Mouse (Mus musculus) ES-Bruce4 (cell line): ENCODE data around the gene Zfp335. TPM values are rescaled to one million over a fixed set of nuclear protein-coding genes. Genes with fewer than 3 reads are reported as not detected.
"Not testable (repeated sequence)": the region's sequence is repeated elsewhere in the genome, so short reads cannot be mapped to it uniquely, and the experiment has no call there.

ENCODE experiments used
- H3K27ac ChIP-seq: 2 replicates; pipeline ENCODE4 v1.5.1; 2012; ENCODE audit warnings: low read length, inconsistent platforms; ENCODE audit not compliant: insufficient read depth
- H3K27me3 ChIP-seq: 2 replicates; pipeline ENCODE4 v1.6.1; 2012; ENCODE audit warnings: mild to moderate bottlenecking, low read length, inconsistent platforms; ENCODE audit not compliant: control insufficient read depth, poor library complexity, insufficient read depth, severe bottlenecking
- H3K36me3 ChIP-seq: 2 replicates; pipeline ENCODE4 v1.6.1; 2012; ENCODE audit warnings: inconsistent platforms, mild to moderate bottlenecking, low read length, moderate library complexity; ENCODE audit not compliant: control insufficient read depth, poor library complexity, insufficient read depth, severe bottlenecking
- H3K4me1 ChIP-seq: one replicate; pipeline ENCODE4 v1.8.1; 2011; ENCODE audit warnings: low read length; ENCODE audit not compliant: control insufficient read depth, insufficient read depth
- H3K4me3 ChIP-seq: 2 replicates; pipeline ENCODE4 v1.5.1; 2011; ENCODE audit warnings: low read depth, mild to moderate bottlenecking, low read length
- H3K9ac ChIP-seq: 2 replicates; pipeline ENCODE4 v1.6.1; 2012; ENCODE audit warnings: low read depth, mild to moderate bottlenecking, inconsistent platforms; ENCODE audit not compliant: poor library complexity, severe bottlenecking
- H3K9me3 ChIP-seq: replicated peaks from 2 replicates; pipeline ENCODE4 v1.6.1; 2012; ENCODE audit warnings: mild to moderate bottlenecking, low read length, inconsistent platforms; ENCODE audit not compliant: control insufficient read depth, poor library complexity, insufficient read depth, severe bottlenecking
- CTCF ChIP-seq: IDR thresholded peaks from one replicate; pipeline ENCODE4 v1.8.1; 2011; ENCODE audit warnings: low read depth, low read length
- EP300 ChIP-seq: IDR thresholded peaks from 2 replicates; pipeline ENCODE4 v1.6.1; 2011; ENCODE audit warnings: low read depth, low read length; ENCODE audit not compliant: insufficient read depth
- POLR2A ChIP-seq: IDR thresholded peaks from one replicate; pipeline ENCODE4 v1.8.1; 2011; ENCODE audit warnings: low read length; ENCODE audit not compliant: insufficient read depth
- polyA plus RNA-seq: library from polyadenylated mRNA; stranded (reverse); fragments of >200 nt; gene quantifications from 2 replicates; pipeline ENCODE4 v1.2.4, GENCODE M21; 2011; ENCODE audit warnings: low read depth; ENCODE audit not compliant: missing spikeins, insufficient read depth, insufficient read length

Gene Zfp335
- polyA plus RNA-seq, 1 experiment, result 10.6 TPM

GRCm38 (mm10) chr2:164857842-164858553, 53.6 kb downstream of the Zfp335 start:
- TF ChIP-seq POLR2A (no peak), EP300 (peak; percentile 6; the same call in 1 of the 2 replicates)
- no peaks in the 10 kb centered on the region for H3K9me3 ChIP-seq
- peak overlapping the region; percentile 81 for H3K27ac ChIP-seq
- H3K27me3 ChIP-seq, result no peaks in the 10 kb centered on the region
- H3K36me3 ChIP-seq, result peaks cover 10% of the 10 kb centered on the region
- peak overlapping the region; percentile 69 for H3K4me3 ChIP-seq
- H3K4me1 ChIP-seq, result no peaks in the 10 kb centered on the region
- H3K9ac ChIP-seq, result peak overlapping the region; percentile 69

GRCm38 (mm10) chr2:164857101-164857821, 54.3 kb downstream of the Zfp335 start, which contains the start of gene Pltp:
Gene Pltp (minus strand): TSS chr2:164857711.
- Histone ChIP-seq H3K4me1 (no peaks in the 10 kb centered on the region), H3K27ac (peak within 1 kb of the TSS; percentile 81), H3K36me3 (peaks cover 16% of the 10 kb centered on the region), H3K9me3 (no peaks in the 10 kb centered on the region), H3K9ac (peak within 1 kb of the TSS; percentile 69), H3K4me3 (peak within 1 kb of the TSS; percentile 69), H3K27me3 (no peaks in the 10 kb centered on the region)
- TF ChIP-seq CTCF (no peak), EP300 (0 out of 2 replicates have a peak, but pooled peaks have one; percentile 16)

DNA sequence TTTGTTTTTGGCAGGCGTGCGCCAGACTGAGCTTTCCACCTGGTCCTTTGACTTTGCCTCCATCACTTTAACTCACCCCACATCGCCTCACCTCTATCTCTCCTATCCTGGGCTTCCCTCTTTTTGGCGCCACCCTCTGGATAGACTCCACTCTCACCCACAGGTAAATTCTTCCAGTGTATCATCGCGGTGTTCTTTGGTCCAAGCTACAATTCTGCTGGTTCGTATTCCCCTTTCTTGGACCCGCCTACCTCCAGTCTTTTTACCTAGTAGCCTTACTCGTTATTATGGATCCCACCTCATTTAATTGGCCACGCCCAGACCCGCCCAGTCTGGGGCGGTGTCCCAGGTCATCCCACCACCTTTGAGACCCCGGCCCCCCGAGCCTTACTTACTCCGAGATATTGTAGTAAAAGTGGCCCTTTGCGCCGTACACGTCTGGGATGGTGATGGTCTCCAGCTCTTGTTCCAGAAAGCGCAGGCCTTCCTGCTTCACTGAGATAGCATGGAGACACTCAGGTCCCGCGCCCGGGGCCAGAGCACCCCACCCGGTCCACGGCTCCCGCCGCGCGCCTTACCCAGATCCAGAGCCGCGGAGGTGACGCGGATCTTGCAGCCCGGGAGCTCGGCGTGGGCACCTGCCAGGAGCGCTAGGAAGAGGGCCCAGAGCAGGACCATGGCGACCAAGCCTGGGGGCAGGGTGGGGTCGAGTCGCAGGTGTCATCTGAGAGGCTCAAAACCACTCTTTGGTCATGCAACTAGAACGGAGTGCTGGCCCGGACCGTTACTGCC, 55.1 kb downstream of the Zfp335 start:
- no peaks in the 10 kb centered on the region for H3K9me3 ChIP-seq
- peak overlapping the region; percentile 69 for H3K9ac ChIP-seq
- TF ChIP-seq EP300 (peak; percentile 10; the same call in 1 of the 2 replicates), CTCF (peak; percentile 18), POLR2A (peak; percentile 49)
- H3K27me3 ChIP-seq, result no peaks in the 10 kb centered on the region
- peaks cover 19% of the 10 kb centered on the region for H3K36me3 ChIP-seq
- H3K27ac ChIP-seq, result peak overlapping the region; percentile 68
- H3K4me1 ChIP-seq, result no peaks in the 10 kb centered on the region
- peak overlapping the region; percentile 69 for H3K4me3 ChIP-seq

GRCm38 (mm10) chr2:164855572-164855971, 56.0 kb downstream of the Zfp335 start:
- peaks cover 23% of the 10 kb centered on the region for H3K36me3 ChIP-seq
- not testable (repeated sequence) for H3K4me1 ChIP-seq, H3K9me3 ChIP-seq, H3K27ac ChIP-seq, H3K27me3 ChIP-seq, H3K4me3 ChIP-seq
- H3K9ac ChIP-seq, result 0 out of 2 replicates have a peak overlapping the region, but pooled peaks have one; percentile 14

DNA sequence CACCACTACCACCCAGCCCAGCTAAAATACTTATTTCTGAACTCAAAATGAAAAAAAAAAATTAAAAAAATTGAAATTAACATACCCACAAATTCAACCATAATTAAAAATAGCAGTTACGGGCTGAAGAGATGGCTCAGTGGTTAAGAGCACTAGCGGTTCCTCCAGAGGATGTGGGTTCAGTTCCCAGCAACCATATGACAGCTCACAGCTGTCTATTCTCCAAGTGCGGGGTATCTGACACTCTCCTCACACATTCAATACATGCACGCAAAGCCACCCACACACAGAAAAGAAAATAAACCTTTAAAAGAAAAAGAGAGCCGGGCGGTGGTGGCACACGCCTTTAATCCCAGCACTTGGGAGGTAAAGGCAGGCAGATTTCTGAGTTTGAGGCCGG, 61.5 kb downstream of the Zfp335 start:
- Histone ChIP-seq H3K27ac (no peak overlapping the region), H3K36me3 (peaks cover 28% of the 10 kb centered on the region), H3K4me3 (no peak overlapping the region), H3K27me3 (no peaks in the 10 kb centered on the region), H3K4me1 (no peaks in the 10 kb centered on the region), H3K9me3 (no peaks in the 10 kb centered on the region), H3K9ac (no peak overlapping the region)
- no peak for TF ChIP-seq EP300
- TF ChIP-seq CTCF, result no peak
- no peak for TF ChIP-seq POLR2A
